Mouse (Mus musculus) MEL (cell line): Measurements from ENCODE around the gene Tent4b. TPM values are rescaled to one million over a fixed set of nuclear protein-coding genes. Genes with fewer than 3 reads are reported as not detected.

Source experiments
- DNase-seq: peaks from one replicate; pipeline ENCODE4 v3.0.0; 2011; ENCODE audit warnings: low read depth, low spot score
- H3K27ac ChIP-seq: 2 replicates; pipeline ENCODE4 v1.5.1; 2012; ENCODE audit warnings: low read depth, mild to moderate bottlenecking, control low read depth, low read length, moderate library complexity; ENCODE audit not compliant: control insufficient read depth
- H3K27me3 ChIP-seq, 2 experiments: fragments of 150-350 bp in 1 of 2; sonication (generic) in 1 of 2; 2 replicates each; pipeline ENCODE4 v1.6.1; 2012; ENCODE audit warnings: low read length in 2 of 2, mild to moderate bottlenecking in 2 of 2, improper control_type of control experiment in 1 of 2, moderate library complexity in 1 of 2; ENCODE audit not compliant: insufficient read depth in 2 of 2, control insufficient read depth in 1 of 2
- H3K36me3 ChIP-seq, 2 experiments: 2 replicates each; pipeline ENCODE4 v1.6.1; 2012 to 2014; ENCODE audit warnings: low read length in 2 of 2, improper control_type of control experiment in 1 of 2, inconsistent platforms in 1 of 2, mild to moderate bottlenecking in 1 of 2; ENCODE audit not compliant: insufficient read depth in 2 of 2, control insufficient read depth in 1 of 2
- H3K4me1 ChIP-seq, 2 experiments: fragments of 150-350 bp in 1 of 2; sonication (generic) in 1 of 2; 2 replicates each; pipeline ENCODE4 v1.6.1; 2012; ENCODE audit warnings: low read length in 2 of 2, improper control_type of control experiment in 1 of 2, mild to moderate bottlenecking in 1 of 2; ENCODE audit not compliant: insufficient read depth in 2 of 2, control insufficient read depth in 1 of 2
- H3K4me3 ChIP-seq, 2 experiments: fragments of 150-350 bp in 1 of 2; sonication (generic) in 1 of 2; 2 replicates each; pipeline ENCODE4 v1.5.1; 2012; ENCODE audit warnings: low read depth in 2 of 2, low read length in 2 of 2, mild to moderate bottlenecking in 2 of 2, moderate library complexity in 2 of 2, control low read depth in 1 of 2, improper control_type of control experiment in 1 of 2; ENCODE audit not compliant: control insufficient read depth in 1 of 2, insufficient read depth in 1 of 2
- H3K79me2 ChIP-seq: 2 replicates; pipeline ENCODE4 v1.6.1; 2012; ENCODE audit warnings: mild to moderate bottlenecking, low read length, moderate library complexity; ENCODE audit not compliant: control insufficient read depth, poor library complexity, insufficient read depth
- H3K9ac ChIP-seq: 2 replicates; pipeline ENCODE4 v1.6.1; 2012; ENCODE audit warnings: low read depth, mild to moderate bottlenecking, control low read depth, low read length, moderate library complexity; ENCODE audit not compliant: control insufficient read depth, poor library complexity, severe bottlenecking
- H3K9me3 ChIP-seq: fragments of 150-350 bp; sonication (generic); replicated peaks from 2 replicates; pipeline ENCODE4 v1.6.1; 2012; ENCODE audit warnings: mild to moderate bottlenecking, low read length, improper control_type of control experiment, moderate library complexity; ENCODE audit not compliant: insufficient read depth
- BHLHE40 ChIP-seq: IDR thresholded peaks from 2 replicates; pipeline ENCODE4 v1.6.1; 2012; ENCODE audit warnings: low read depth, mild to moderate bottlenecking, inconsistent platforms, low read length, improper control_type of control experiment, borderline replicate concordance
- CHD1 ChIP-seq: IDR thresholded peaks from 2 replicates; pipeline ENCODE4 v1.6.1; 2012; ENCODE audit warnings: low read depth, mild to moderate bottlenecking, inconsistent platforms, low read length, improper control_type of control experiment
- E2F4 ChIP-seq: IDR thresholded peaks from 2 replicates; pipeline ENCODE4 v1.6.1; 2011; ENCODE audit warnings: low read depth, low read length, improper control_type of control experiment, borderline replicate concordance
- EP300 ChIP-seq, 2 experiments: IDR thresholded peaks; 2 replicates each; pipeline ENCODE4 v1.6.1; 2011; ENCODE audit warnings: improper control_type of control experiment in 2 of 2, low read length in 2 of 2, low read depth in 1 of 2, mild to moderate bottlenecking in 1 of 2
- ETS1 ChIP-seq: IDR thresholded peaks from 2 replicates; pipeline ENCODE4 v1.6.1; 2012; ENCODE audit warnings: low read depth, mild to moderate bottlenecking, inconsistent platforms, low read length, improper control_type of control experiment, moderate library complexity
- GABPA ChIP-seq: IDR thresholded peaks from 2 replicates; pipeline ENCODE4 v1.6.1; 2012; ENCODE audit warnings: low read depth, mild to moderate bottlenecking, inconsistent platforms, low read length, improper control_type of control experiment, moderate library complexity
- GATA1 ChIP-seq: IDR thresholded peaks from 2 replicates; pipeline ENCODE4 v1.6.1; 2011; ENCODE audit warnings: low read depth, low read length, improper control_type of control experiment
- KAT2A ChIP-seq: conservative IDR thresholded peaks from 2 replicates; pipeline ENCODE4 v1.6.1; 2012; ENCODE audit warnings: low read depth, low read length, improper control_type of control experiment, inconsistent platforms
- MAFK ChIP-seq: IDR thresholded peaks from 2 replicates; pipeline ENCODE4 v1.6.1; 2011; ENCODE audit warnings: low read depth, mild to moderate bottlenecking, low read length, improper control_type of control experiment, borderline replicate concordance
- MAZ ChIP-seq: IDR thresholded peaks from 2 replicates; pipeline ENCODE4 v1.6.1; 2012; ENCODE audit warnings: low read depth, mild to moderate bottlenecking, inconsistent platforms, low read length, improper control_type of control experiment
- MEF2A ChIP-seq: IDR thresholded peaks from 2 replicates; pipeline ENCODE4 v1.6.1; 2014; ENCODE audit warnings: low read depth, mild to moderate bottlenecking, inconsistent platforms, low read length, improper control_type of control experiment; ENCODE audit not compliant: poor library complexity, insufficient replicate concordance, severe bottlenecking; ENCODE audit errors: extremely low read depth
- MXI1 ChIP-seq: IDR thresholded peaks from 2 replicates; pipeline ENCODE4 v1.6.1; 2011; ENCODE audit warnings: mild to moderate bottlenecking, low read depth, low read length, improper control_type of control experiment
- MYC ChIP-seq: IDR thresholded peaks from 2 replicates; pipeline ENCODE4 v1.6.1; 2011; ENCODE audit warnings: low read depth, mild to moderate bottlenecking, low read length, improper control_type of control experiment, moderate library complexity
- NELFE ChIP-seq: IDR thresholded peaks from 2 replicates; pipeline ENCODE4 v1.6.1; 2011; ENCODE audit warnings: low read depth, low read length, improper control_type of control experiment
- NRF1 ChIP-seq: IDR thresholded peaks from 2 replicates; pipeline ENCODE4 v1.6.1; 2014; ENCODE audit warnings: low read depth, mild to moderate bottlenecking, inconsistent platforms, low read length, improper control_type of control experiment, moderate library complexity; ENCODE audit not compliant: poor library complexity, insufficient read depth, severe bottlenecking
- POLR2A ChIP-seq, 2 experiments: IDR thresholded peaks; 2 replicates each; pipeline ENCODE4 v1.6.1; 2011 to 2012; ENCODE audit warnings: low read length in 2 of 2, mild to moderate bottlenecking in 2 of 2, control low read depth in 1 of 2, improper control_type of control experiment in 1 of 2, low read depth in 1 of 2, moderate library complexity in 1 of 2; ENCODE audit not compliant: control insufficient read depth in 1 of 2, insufficient read depth in 1 of 2, poor library complexity in 1 of 2
- POLR2AphosphoS2 ChIP-seq: IDR thresholded peaks from 2 replicates; pipeline ENCODE4 v1.6.1; 2011; ENCODE audit warnings: low read length, improper control_type of control experiment
- RAD21 ChIP-seq: IDR thresholded peaks from 2 replicates; pipeline ENCODE4 v1.6.1; 2011; ENCODE audit warnings: mild to moderate bottlenecking, low read depth, low read length, improper control_type of control experiment
- SIN3A ChIP-seq: IDR thresholded peaks from 2 replicates; pipeline ENCODE4 v1.6.1; 2012; ENCODE audit warnings: low read length, improper control_type of control experiment, inconsistent platforms
- SMC3 ChIP-seq: IDR thresholded peaks from 2 replicates; pipeline ENCODE4 v1.6.1; 2011; ENCODE audit warnings: low read depth, low read length, improper control_type of control experiment
- TAL1 ChIP-seq: IDR thresholded peaks from 2 replicates; pipeline ENCODE4 v1.6.1; 2012; ENCODE audit warnings: mild to moderate bottlenecking, inconsistent platforms, low read length, moderate library complexity, mixed read lengths
- TBP ChIP-seq: IDR thresholded peaks from 2 replicates; pipeline ENCODE4 v1.8.0; 2011; ENCODE audit warnings: low read depth, low read length, improper control_type of control experiment
- TCF12 ChIP-seq: IDR thresholded peaks from 2 replicates; pipeline ENCODE4 v1.6.1; 2014; ENCODE audit warnings: low read depth, mild to moderate bottlenecking, inconsistent platforms, low read length, improper control_type of control experiment, moderate library complexity
- USF1 ChIP-seq: IDR thresholded peaks from 2 replicates; pipeline ENCODE4 v1.6.1; 2014; ENCODE audit warnings: low read depth, mild to moderate bottlenecking, inconsistent platforms, low read length, improper control_type of control experiment, moderate library complexity
- USF2 ChIP-seq, 2 experiments: IDR thresholded peaks; 2 replicates each; pipeline ENCODE4 v1.6.1; 2011 to 2012; ENCODE audit warnings: improper control_type of control experiment in 2 of 2, low read length in 2 of 2, borderline replicate concordance in 1 of 2, inconsistent platforms in 1 of 2, low read depth in 1 of 2, mild to moderate bottlenecking in 1 of 2; ENCODE audit not compliant: insufficient read depth in 1 of 2
- ZC3H11A ChIP-seq: IDR thresholded peaks from 2 replicates; pipeline ENCODE4 v1.6.1; 2012; ENCODE audit warnings: low read depth, mild to moderate bottlenecking, inconsistent platforms, low read length, improper control_type of control experiment
- ZKSCAN1 ChIP-seq: IDR thresholded peaks from 2 replicates; pipeline ENCODE4 v1.6.1; 2012; ENCODE audit warnings: low read depth, mild to moderate bottlenecking, inconsistent platforms, low read length, improper control_type of control experiment, moderate library complexity
- ZMIZ1 ChIP-seq: IDR thresholded peaks from 2 replicates; pipeline ENCODE4 v1.6.1; 2012; ENCODE audit warnings: low read depth, mild to moderate bottlenecking, inconsistent platforms, low read length, improper control_type of control experiment, moderate library complexity
- ZNF384 ChIP-seq: IDR thresholded peaks from 2 replicates; pipeline ENCODE4 v1.6.1; 2012; ENCODE audit warnings: low read depth, mild to moderate bottlenecking, inconsistent platforms, low read length, improper control_type of control experiment
- polyA plus RNA-seq, 2 experiments: library from polyadenylated mRNA; stranded (reverse) in 1 of 2; unstranded in 1 of 2; fragments of >175 nt in 1 of 2; fragments of >200 nt in 1 of 2; gene quantifications; 2 replicates each; pipeline versions ENCODE4 v1.2.1 to v1.2.4; 2012; ENCODE audit warnings: low replicate concordance in 2 of 2, low read depth in 1 of 2; ENCODE audit not compliant: insufficient read length in 2 of 2, insufficient read depth in 1 of 2, missing spikeins in 1 of 2
- total RNA-seq: library from RNA; depleted of rRNA; stranded (reverse); fragments of 300-350 nt; gene quantifications from 2 replicates; pipeline ENCODE4 v1.2.3, GENCODE M21; 2012

Gene Tent4b
- total and polyA plus RNA-seq, 3 experiments, result 25.9 to 45.3 TPM; not detected in 1

DNA sequence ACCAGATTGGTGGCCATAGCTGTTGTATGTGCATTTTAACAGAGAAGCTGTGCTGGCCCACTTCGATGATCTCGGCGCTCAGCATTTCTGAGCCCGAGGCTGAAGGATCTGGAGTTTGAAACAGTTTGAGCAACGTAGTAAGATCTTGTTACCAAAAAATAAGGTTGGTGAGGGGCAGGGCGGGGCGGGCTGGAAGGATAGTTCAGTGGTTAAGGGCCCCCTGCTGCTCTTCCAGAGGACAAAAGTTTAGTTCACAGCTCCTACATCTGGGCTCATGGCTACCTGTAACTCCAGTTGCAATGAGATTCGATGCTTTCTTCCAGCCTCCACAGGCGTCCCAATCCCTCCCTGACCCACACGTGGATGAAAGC lies 99.7 kb downstream of the Tent4b start:
- no peak for DNase-seq
- Histone ChIP-seq H3K27me3 (no peaks in the 10 kb centered on the region), H3K79me2 (peaks cover 73% of the 10 kb centered on the region), H3K27ac (peak overlapping the region; percentile 94), H3K9ac (peak overlapping the region; percentile 62), H3K4me1 (peaks cover 24 to 64% of the 10 kb centered on the region in 2 experiments), H3K9me3 (no peaks in the 10 kb centered on the region), H3K36me3 (peaks cover 10 to 62% of the 10 kb centered on the region in 2 experiments), H3K4me3 (no peak overlapping the region)
- TF ChIP-seq CHD1, result peak; percentile 93; the same call in 1 of the 2 replicates
- no peak for TF ChIP-seq POLR2A (IDR thresholded peaks at IDR 0.05; ENCODE audit: control insufficient read depth in 1 of 2, insufficient read depth in 1 of 2, low read depth in 1 of 2, low read length in 2 of 2, poor library complexity in 1 of 2)
- TF ChIP-seq MEF2A, result no peak
- TF ChIP-seq NELFE, result no peak
- no peak for TF ChIP-seq TCF12
- TF ChIP-seq ETS1, result no peak
- TF ChIP-seq GABPA, result no peak
- TF ChIP-seq ZMIZ1, result no peak
- no peak for TF ChIP-seq USF2 (IDR thresholded peaks at IDR 0.05; ENCODE audit: borderline replicate concordance in 1 of 2, insufficient read depth in 1 of 2, low read depth in 1 of 2, low read length in 2 of 2)
- no peak for TF ChIP-seq MAFK
- no peak for TF ChIP-seq ZNF384
- no peak for TF ChIP-seq TBP
- no peak for TF ChIP-seq KAT2A
- TF ChIP-seq SIN3A, result no peak
- no peak for TF ChIP-seq NRF1
- TF ChIP-seq GATA1, result no peak
- TF ChIP-seq MXI1, result 0 out of 2 replicates have a peak, but pooled peaks have one; percentile 7
- TF ChIP-seq E2F4, result no peak

DNA sequence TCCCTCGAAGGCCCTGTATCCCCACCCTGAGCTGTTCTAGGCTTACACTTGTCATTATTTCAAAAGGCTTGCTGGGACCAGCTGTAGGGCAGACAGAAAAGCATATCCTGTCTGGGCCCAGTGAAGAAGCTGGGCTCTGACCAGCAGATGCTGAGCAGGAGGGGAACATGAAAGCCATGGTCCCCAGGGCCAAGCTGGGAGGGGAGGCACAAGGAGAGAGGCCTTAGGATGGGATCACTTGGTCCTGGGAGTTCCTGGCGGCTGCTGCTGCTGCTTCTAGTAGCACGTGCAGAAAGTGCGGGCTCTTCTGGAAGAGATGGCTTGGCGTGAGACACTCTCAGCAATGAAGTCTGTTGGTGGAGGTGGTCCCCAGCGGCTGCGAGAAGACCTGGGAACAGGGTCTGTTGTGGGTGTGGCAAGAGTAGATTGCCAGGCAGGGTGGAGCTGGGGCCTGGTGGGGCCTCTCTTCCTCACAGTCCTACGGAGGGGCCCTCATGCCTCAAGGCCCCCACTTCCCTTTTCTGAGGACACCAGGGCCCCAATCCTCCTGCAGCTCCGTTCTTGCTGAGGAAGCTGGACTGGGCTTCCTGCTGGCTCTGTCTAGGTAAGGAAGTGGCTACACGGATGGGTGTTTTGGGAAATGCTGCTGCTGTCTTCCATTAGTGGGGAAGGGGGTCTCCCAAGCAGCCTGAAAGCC lies 101.0 kb downstream of the Tent4b start:
- peak overlapping the region; percentile 94 for H3K27ac ChIP-seq
- peaks cover 64% of the 10 kb centered on the region for H3K79me2 ChIP-seq
- H3K27me3 ChIP-seq, result no peaks in the 10 kb centered on the region
- DNase-seq, result peak; percentile 96
- H3K4me1 ChIP-seq, result peaks cover 24 to 57% of the 10 kb centered on the region in 2 experiments
- H3K36me3 ChIP-seq, result peaks cover 14 to 61% of the 10 kb centered on the region in 2 experiments
- peak overlapping the region; percentile 71 for H3K9ac ChIP-seq
- peak overlapping the region in 1 of 2 experiments; percentile 34; a peak in 3 of 4 replicates for H3K4me3 ChIP-seq
- H3K9me3 ChIP-seq, result no peaks in the 10 kb centered on the region
- peak; percentile 63; the same call in 1 of the 2 replicates for TF ChIP-seq ZMIZ1
- TF ChIP-seq E2F4, result no peak
- TF ChIP-seq MAZ, result peak; percentile 98
- TF ChIP-seq GATA1, result peak; percentile 34; the same call in 1 of the 2 replicates
- no peak for TF ChIP-seq POLR2AphosphoS2
- no peak for TF ChIP-seq RAD21
- peak; percentile 53 for TF ChIP-seq TAL1
- TF ChIP-seq EP300 (IDR thresholded peaks at IDR 0.05; ENCODE audit: low read depth in 1 of 2, low read length in 2 of 2), result peak; percentile 90 to 94
- TF ChIP-seq NELFE, result peak; percentile 51
- no peak for TF ChIP-seq ZC3H11A
- TF ChIP-seq MYC, result peak; percentile 84
- no peak; the same call in 1 of the 2 replicates for TF ChIP-seq MXI1
- TF ChIP-seq POLR2A (IDR thresholded peaks at IDR 0.05; ENCODE audit: control insufficient read depth in 1 of 2, insufficient read depth in 1 of 2, low read depth in 1 of 2, low read length in 2 of 2, poor library complexity in 1 of 2), result peak in 1 of 2 experiments; percentile 61; a peak in 1 of 4 replicates
- TF ChIP-seq SMC3, result no peak
- no peak for TF ChIP-seq ZKSCAN1
- TF ChIP-seq GABPA, result no peak
- peak; percentile 26; the same call in 1 of the 2 replicates for TF ChIP-seq ZNF384
- no peak for TF ChIP-seq USF1
- peak; percentile 48; the same call in 1 of the 2 replicates for TF ChIP-seq BHLHE40
